27 mouse cellular contexts compared by ENCODE assay signal in genomic region chr1:19868478-19868877, GRCm38 (mm10).
"Had no signal": no experiment of that assay in that cellular context is flagged by ENCODE, and none has a peak within 500 bp of the region (broad histone marks: within the 10 kb centered on the region; RNA-seq: fewer than 3 reads in every experiment).

No protein-coding gene starts in this region.

- ATAC-seq: hindbrain, embryonic 16.5 days; inflammation-experienced regulatory T-cells, adult 6 months; intestine, embryonic 15.5 days; intestine, postnatal 0 days; liver, embryonic 12.5 days had no signal

- H3K9ac ChIP-seq: heart, embryonic 12.5 days; hindbrain, embryonic 12.5 days; hindbrain, embryonic 14.5 days; intestine, embryonic 15.5 days; limb, embryonic 13.5 days; limb, embryonic 15.5 days; liver, embryonic 12.5 days; liver, embryonic 14.5 days had no signal

- H3K4me1 ChIP-seq: heart, embryonic 10.5 days; heart, embryonic 12.5 days; hindbrain, embryonic 10.5 days; hindbrain, embryonic 12.5 days; intestine, embryonic 15.5 days; limb, embryonic 13.5 days; limb, embryonic 15.5 days; liver, embryonic 12.5 days had no signal

- H3K4me2 ChIP-seq: heart, embryonic 12.5 days; hindbrain, embryonic 12.5 days; hindbrain, embryonic 14.5 days; intestine, embryonic 15.5 days; limb, embryonic 13.5 days; limb, embryonic 15.5 days; liver, embryonic 12.5 days had no signal

- H3K36me3 ChIP-seq: heart, embryonic 10.5 days; heart, embryonic 12.5 days; hindbrain, embryonic 10.5 days; hindbrain, embryonic 12.5 days; intestine, embryonic 15.5 days; limb, embryonic 13.5 days; limb, embryonic 15.5 days; liver, embryonic 12.5 days had no signal

- DNase-seq: gastrocnemius, adult 2 months; gastrocnemius, postnatal 10 days; gastrocnemius, postnatal 25 days; heart, adult 18-20 months; heart, postnatal 10 days; heart, postnatal 4 days; kidney, adult 18-20 months; kidney, adult 8-10 months; kidney, postnatal 10 days; kidney, postnatal 25 days; kidney, postnatal 4 days; layer of hippocampus, postnatal 36 days; left cerebral cortex, postnatal 4 days had no signal

- H3K4me3 ChIP-seq: gastrocnemius, adult 2 months; heart, embryonic 10.5 days; heart, embryonic 12.5 days; hindbrain, embryonic 10.5 days; hindbrain, embryonic 12.5 days; intestine, embryonic 15.5 days; layer of hippocampus, adult 2 months; limb, embryonic 13.5 days; limb, embryonic 15.5 days; liver, embryonic 12.5 days had no signal

- H3K27me3 ChIP-seq: heart, embryonic 12.5 days; hindbrain, embryonic 12.5 days; intestine, embryonic 15.5 days; limb, embryonic 13.5 days; limb, embryonic 15.5 days; liver, embryonic 12.5 days had no signal

- H3K27ac ChIP-seq: gastrocnemius, adult 2 months; heart, embryonic 10.5 days; hindbrain, embryonic 10.5 days; hindbrain, embryonic 12.5 days; hindbrain, embryonic 14.5 days; intestine, embryonic 15.5 days; layer of hippocampus, adult 2 months; limb, embryonic 13.5 days; limb, embryonic 15.5 days; liver, embryonic 12.5 days; liver, embryonic 14.5 days had no signal

- H3K9me3 ChIP-seq: heart, embryonic 10.5 days; heart, embryonic 12.5 days; hindbrain, embryonic 10.5 days; hindbrain, embryonic 12.5 days; intestine, embryonic 15.5 days; limb, embryonic 13.5 days; limb, embryonic 15.5 days; liver, embryonic 12.5 days had no signal
